Mouse (Mus musculus) neural tube, embryonic 11.5 days (tissue): ENCODE data around the gene Ang6. TPM values are rescaled to one million over a fixed set of nuclear protein-coding genes. Genes with fewer than 3 reads are reported as not detected.
"Not testable (repeated sequence)": the region's sequence is repeated elsewhere in the genome, so short reads cannot be mapped to it uniquely, and the experiment has no call there.

Source experiments
- ATAC-seq: fragments of 200-750 bp; cut with Nextera tagmentation; 2 replicates; pipeline ENCODE4 v1.8.0; 2017; ENCODE audit warnings: moderate number of reproducible peaks, mild to moderate bottlenecking, moderate TSS enrichment, moderate library complexity; ENCODE audit not compliant: insufficient read depth, low FRiP score, low TSS enrichment
- DNase-seq: peaks from one replicate; pipeline ENCODE4 v3.0.0-alpha.2; 2015; ENCODE audit warnings: low spot score
- H3K27ac ChIP-seq: fragments of 300-500 bp; sonication (generic); 2 replicates; pipeline ENCODE4 v1.5.1; 2014; ENCODE audit warnings: low read depth, mild to moderate bottlenecking, low read length
- H3K27me3 ChIP-seq: fragments of 300-500 bp; sonication (generic); 2 replicates; pipeline ENCODE4 v1.6.1; 2014; ENCODE audit warnings: mild to moderate bottlenecking, low read length, mixed read lengths; ENCODE audit not compliant: control insufficient read depth, insufficient read depth
- H3K36me3 ChIP-seq: fragments of 300-500 bp; sonication (generic); 2 replicates; pipeline ENCODE4 v1.6.1; 2014; ENCODE audit warnings: mild to moderate bottlenecking, low read length, moderate library complexity, mixed read lengths; ENCODE audit not compliant: control insufficient read depth, insufficient read depth
- H3K4me1 ChIP-seq: fragments of 300-500 bp; sonication (generic); 2 replicates; pipeline ENCODE4 v1.6.1; 2014; ENCODE audit warnings: low read length, mixed read lengths; ENCODE audit not compliant: control insufficient read depth, insufficient read depth
- H3K4me2 ChIP-seq: fragments of 300-500 bp; sonication (generic); 2 replicates; pipeline ENCODE4 v1.6.1; 2014; ENCODE audit warnings: low read depth, mild to moderate bottlenecking, moderate library complexity
- H3K4me3 ChIP-seq: fragments of 300-500 bp; sonication (generic); 2 replicates; pipeline ENCODE4 v1.5.1; 2014; ENCODE audit warnings: low read depth, low read length
- H3K9ac ChIP-seq: fragments of 300-500 bp; sonication (generic); 2 replicates; pipeline ENCODE4 v1.6.1; 2014; ENCODE audit warnings: mild to moderate bottlenecking, low read length
- H3K9me3 ChIP-seq: fragments of 300-500 bp; sonication (generic); 2 replicates; pipeline ENCODE4 v1.6.1; 2016; ENCODE audit warnings: low read length; ENCODE audit not compliant: control insufficient read depth
- WGBS: fragments of 180-500 bp; shearing (Covaris S2); extraction: QIAGEN DNeasy Blood & Tissue Kit; methylation state at CpG from one replicate; pipeline ENCODE4 v1.1.7; 2014; 5-methylcytosine and 5-hydroxymethylcytosine counted together
- polyA plus RNA-seq: library from polyadenylated mRNA; unstranded; fragments of >200 nt; fragmentation: Nextera tagmentation; extraction: Ambion mirVana; gene quantifications from 2 replicates; pipeline ENCODE4 v1.2.1, GENCODE M21; 2014

Ang6 gene
- polyA plus RNA-seq, result not detected in 2 replicates

GRCm38 (mm10) chr14:44002169-44002568 lies at the start of gene Ang6:
Gene Ang6 (minus strand): TSS chr14:44002269.
- Histone ChIP-seq H3K4me2 (no peak within 1 kb of the TSS), H3K4me3 (no peak within 1 kb of the TSS), H3K27me3 (no peaks in the 10 kb centered on the region), H3K9me3 (no peaks in the 10 kb centered on the region), H3K36me3 (no peaks in the 10 kb centered on the region), H3K4me1 (no peaks in the 10 kb centered on the region), H3K27ac (no peak within 1 kb of the TSS), H3K9ac (no peak within 1 kb of the TSS)
- 87% methylated on average over 1 of the region's 1 CpGs for WGBS
- no peak for ATAC-seq
- DNase-seq, result no peak

DNA sequence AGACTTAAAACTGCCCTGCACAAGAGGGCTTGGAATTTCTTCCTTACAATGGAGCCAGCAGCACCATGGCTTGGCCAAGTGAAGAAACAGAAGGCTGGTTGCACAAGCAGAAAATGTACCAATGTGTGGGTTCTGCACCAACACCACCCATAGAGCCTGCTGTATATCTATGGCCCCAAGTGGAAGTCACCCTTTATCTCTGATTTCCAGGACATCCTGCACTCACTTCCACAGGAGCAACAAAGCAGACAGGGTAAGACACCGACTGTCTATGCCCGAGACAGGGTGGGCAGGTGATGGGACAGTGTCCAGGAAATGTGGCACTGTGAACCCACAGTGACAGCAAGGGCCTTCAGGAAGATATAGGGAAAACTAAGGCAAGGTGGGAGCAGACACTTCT lies 44.5 kb upstream of the Ang6 start:
- H3K4me3 ChIP-seq, H3K4me1 ChIP-seq, H3K27ac ChIP-seq, H3K4me2 ChIP-seq, H3K9me3 ChIP-seq, H3K27me3 ChIP-seq, ATAC-seq, H3K9ac ChIP-seq, DNase-seq, H3K36me3 ChIP-seq: not testable (repeated sequence)
- WGBS, result 89% methylated on average over 2 of the region's 2 CpGs

- ATAC-seq, DNase-seq, H3K36me3 ChIP-seq, H3K4me3 ChIP-seq, H3K9me3 ChIP-seq, H3K9ac ChIP-seq, H3K27ac ChIP-seq, H3K27me3 ChIP-seq, H3K4me2 ChIP-seq, H3K4me1 ChIP-seq: not testable (repeated sequence)
- 88% methylated on average over 1 of the region's 3 CpGs for WGBS
Measured at GRCm38 (mm10) chr14:44031828-44032227, 29.8 kb upstream of the Ang6 start.

DNA sequence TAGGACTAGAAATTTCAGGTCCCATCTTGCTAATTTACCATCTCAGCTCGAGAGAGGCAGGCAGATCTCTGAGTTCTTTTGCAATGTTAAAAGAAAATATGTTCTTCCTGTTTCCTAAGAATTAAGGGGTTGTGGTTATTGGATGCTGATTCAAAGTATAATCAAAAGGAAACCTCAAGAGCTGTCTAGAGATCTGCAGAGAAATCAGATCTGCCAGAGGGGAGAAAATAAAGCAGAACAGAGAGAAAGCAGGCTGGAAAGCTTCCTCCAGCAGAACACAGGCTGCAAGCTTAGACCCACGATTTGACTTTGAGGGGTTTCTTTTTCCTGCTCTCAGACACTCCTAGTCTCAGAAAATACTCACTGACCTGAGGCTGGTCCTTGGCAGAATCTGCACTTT lies 7.6 kb upstream of the Ang6 start:
- 75% methylated on average over 2 of the region's 2 CpGs for WGBS
- not testable (repeated sequence) for H3K9me3 ChIP-seq, H3K36me3 ChIP-seq, H3K27me3 ChIP-seq, DNase-seq, H3K27ac ChIP-seq, ATAC-seq, H3K9ac ChIP-seq, H3K4me3 ChIP-seq, H3K4me1 ChIP-seq, H3K4me2 ChIP-seq

DNA sequence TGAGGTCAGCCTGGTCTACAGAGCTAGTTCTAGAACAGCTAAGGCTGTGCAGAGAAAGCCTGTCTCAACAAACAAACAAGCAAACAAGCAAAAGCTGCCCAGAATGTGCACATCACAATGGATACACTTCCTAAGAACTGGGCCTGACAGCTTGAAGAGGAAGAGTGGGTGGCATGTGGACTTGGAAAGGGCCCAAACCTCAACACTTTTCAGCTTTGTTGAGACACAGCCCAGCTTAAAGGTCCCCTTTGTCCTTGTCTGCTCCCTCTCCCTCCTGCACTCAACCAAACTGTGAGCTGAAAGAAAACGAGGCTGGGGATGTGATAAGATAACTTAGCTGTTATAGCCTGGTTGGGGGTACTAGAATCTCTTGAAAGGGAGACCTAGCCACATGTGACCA lies 6.0 kb upstream of the Ang6 start:
- no CpG with 5 or more reads among the region's 1 CpGs for WGBS
- not testable (repeated sequence) for ATAC-seq

DNA sequence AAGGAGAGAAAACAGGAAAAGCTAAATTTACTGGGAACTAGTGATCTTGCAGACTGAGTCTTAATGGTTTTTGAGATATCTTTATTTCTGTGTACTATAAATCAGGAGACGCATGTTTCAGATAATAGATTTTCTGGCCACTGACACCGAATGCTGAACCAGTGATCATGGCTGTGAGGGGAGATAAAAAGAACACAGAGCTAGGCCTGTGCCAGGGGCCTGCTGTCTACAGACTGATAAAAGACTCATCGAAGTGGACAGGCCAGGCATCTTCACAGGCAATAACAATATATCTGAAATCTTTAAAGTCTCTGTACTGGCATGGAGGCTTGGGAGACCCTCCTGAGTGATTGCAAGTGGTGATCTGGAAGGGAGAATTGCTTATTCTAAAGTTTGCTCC lies 469 bp downstream of the Ang6 start:
- no peaks in the 10 kb centered on the region for H3K27me3 ChIP-seq
- H3K27ac ChIP-seq, result no peak overlapping the region
- H3K4me1 ChIP-seq, result no peaks in the 10 kb centered on the region
- H3K36me3 ChIP-seq, result no peaks in the 10 kb centered on the region
- DNase-seq (no peak), ATAC-seq (no peak)
- H3K4me3 ChIP-seq, result no peak overlapping the region
- WGBS, result 84% methylated on average over 3 of the region's 3 CpGs
- H3K9ac ChIP-seq, result no peak overlapping the region
- H3K9me3 ChIP-seq, result no peaks in the 10 kb centered on the region
- no peak overlapping the region for H3K4me2 ChIP-seq

More for the DNA sequence above, 6.0 kb upstream of the Ang6 start:
- not testable (repeated sequence) for H3K27me3 ChIP-seq, H3K36me3 ChIP-seq, H3K9me3 ChIP-seq, H3K4me1 ChIP-seq, H3K9ac ChIP-seq, H3K27ac ChIP-seq, H3K4me3 ChIP-seq, DNase-seq, H3K4me2 ChIP-seq

- not testable (repeated sequence) for H3K9me3 ChIP-seq, ATAC-seq, DNase-seq, H3K27me3 ChIP-seq, H3K4me1 ChIP-seq, H3K27ac ChIP-seq, H3K36me3 ChIP-seq, H3K4me3 ChIP-seq, H3K9ac ChIP-seq, H3K4me2 ChIP-seq
- WGBS, result 80% methylated on average over 2 of the region's 2 CpGs
Measured at GRCm38 (mm10) chr14:43998455-43999000, 3.5 kb downstream of the Ang6 start.

DNA sequence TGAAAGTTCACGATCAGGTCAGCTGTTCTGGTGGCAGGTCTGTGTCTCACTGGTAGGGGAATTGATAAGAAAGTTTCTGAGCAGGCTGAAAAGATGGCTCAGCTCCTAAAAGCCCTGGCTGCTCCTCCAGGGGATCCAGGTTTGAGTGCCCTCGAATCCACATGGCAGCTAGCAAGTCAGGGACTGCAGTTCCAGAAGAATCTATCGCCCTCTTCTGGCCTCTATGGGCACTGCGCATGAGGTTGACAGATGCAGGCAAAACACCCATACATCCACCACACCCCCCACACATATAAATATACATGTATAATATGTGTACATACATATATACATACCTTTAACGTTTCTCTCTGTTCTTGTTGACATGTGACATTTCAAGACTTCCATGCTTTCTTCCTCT lies 14.7 kb downstream of the Ang6 start:
- not testable (repeated sequence) for H3K9ac ChIP-seq, H3K4me2 ChIP-seq, H3K9me3 ChIP-seq, H3K4me1 ChIP-seq, H3K4me3 ChIP-seq, H3K27ac ChIP-seq, H3K36me3 ChIP-seq, H3K27me3 ChIP-seq
- WGBS, result 19% methylated on average over 5 of the region's 5 CpGs
- DNase-seq (peak; percentile 67), ATAC-seq (peak; percentile 50)

DNA sequence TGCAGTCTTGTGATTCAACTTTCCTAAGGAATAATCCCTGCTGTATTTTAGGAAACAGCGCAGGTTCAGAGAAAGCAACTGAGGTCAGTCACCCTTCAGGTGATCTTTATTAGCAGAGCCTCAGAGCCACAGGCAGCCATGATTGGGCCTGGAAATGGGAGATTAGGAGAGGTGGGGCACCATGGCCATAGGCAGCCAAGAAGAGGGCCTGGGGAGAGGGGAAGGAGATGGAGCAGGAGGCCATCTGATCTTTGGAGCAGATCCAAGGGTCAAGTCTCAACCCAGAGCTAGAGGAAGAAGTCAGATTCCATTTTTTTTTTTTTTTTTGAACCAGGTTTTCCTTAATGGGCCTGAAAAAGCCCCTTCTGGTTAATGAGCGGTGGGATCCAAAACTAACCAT lies 15.9 kb downstream of the Ang6 start:
- Histone ChIP-seq H3K4me2 (no peak overlapping the region), H3K9me3 (no peaks in the 10 kb centered on the region), H3K4me1 (no peaks in the 10 kb centered on the region), H3K4me3 (no peak overlapping the region), H3K27ac (no peak overlapping the region), H3K9ac (no peak overlapping the region), H3K36me3 (no peaks in the 10 kb centered on the region), H3K27me3 (no peaks in the 10 kb centered on the region)
- ATAC-seq (no peak), DNase-seq (no peak)
- 96% methylated on average over 2 of the region's 2 CpGs for WGBS
